Mouse (Mus musculus): Measurements from ENCODE around the gene Sv2a. TPM values are rescaled to one million over a fixed set of nuclear protein-coding genes. Genes with fewer than 3 reads are reported as not detected.
"Not testable (repeated sequence)": the region's sequence is repeated elsewhere in the genome, so short reads cannot be mapped to it uniquely, and the experiment has no call there.

Gene Sv2a
- total RNA-seq, 1 experiment: 7.2 TPM

GRCm38 (mm10) chr3:96219661-96220130, 38.7 kb downstream of the Sv2a start, which contains the start of the genes Bola1 and Hist2h2ab:
Gene Bola1, minus strand, starts transcription at chr3:96219709.
Gene Hist2h2ab, plus strand, starts transcription at chr3:96219865.
- Histone ChIP-seq H3K9ac (ENCODE audit: insufficient read depth, low read depth, low read length, poor library complexity, severe bottlenecking) (peak within 1 kb of the TSS; percentile 95), H3K4me1 (ENCODE audit: control insufficient read depth in 2 of 2, insufficient read depth in 2 of 2, low read length in 2 of 2, poor library complexity in 1 of 2) (peaks cover 0 to 3% of the 10 kb centered on the region in 2 experiments; a peak in 2 of 4 replicates), H3K9me3 (ENCODE audit: control insufficient read depth, insufficient read depth, low read depth, low read length) (no peaks in the 10 kb centered on the region), H3K36me3 (ENCODE audit: control insufficient read depth, insufficient read depth, low read length, poor library complexity, severe bottlenecking) (no peaks in the 10 kb centered on the region), H3K27ac (ENCODE audit: insufficient read depth, low read depth, low read length, poor library complexity, severe bottlenecking) (peak within 1 kb of the TSS; percentile 93), H3K4me3 (ENCODE audit: insufficient read depth in 1 of 2, low read depth in 1 of 2, low read length in 2 of 2, poor library complexity in 1 of 2, severe bottlenecking in 1 of 2) (peak within 1 kb of the TSS; percentile 75 to 77)
- 0 out of 2 replicates have a peak, but pooled peaks have one; percentile 7 for TF ChIP-seq HCFC1 (IDR thresholded peaks at IDR 0.05; ENCODE audit: borderline replicate concordance, insufficient read depth, low read length)
- TF ChIP-seq CHD2 (IDR thresholded peaks at IDR 0.05; ENCODE audit: low read depth, low read length): peak; percentile 3; the same call in 1 of the 2 replicates
- TF ChIP-seq MAFK (IDR thresholded peaks at IDR 0.05; ENCODE audit: insufficient read depth, low read depth, low read length): no peak
- TF ChIP-seq ZC3H11A (IDR thresholded peaks at IDR 0.05; ENCODE audit: borderline replicate concordance, low read depth, low read length): no peak
- TF ChIP-seq ZNF384 (IDR thresholded peaks at IDR 0.05; ENCODE audit: low read depth, low read length): no peak
- in situ Hi-C loops (cut with MboI; ENCODE audit: low sequenced_read_pairs in 2 of 2, unreplicated experiment in 2 of 2): no loop called here
- no peak for DNase-seq (ENCODE audit: low read depth, low spot score)

GRCm38 (mm10) chr3:96220131-96220764, 39.3 kb downstream of the Sv2a start:
- H3K4me1 ChIP-seq (ENCODE audit: control insufficient read depth in 2 of 2, insufficient read depth in 2 of 2, low read length in 2 of 2, poor library complexity in 1 of 2); in situ Hi-C loops (cut with MboI; ENCODE audit: low sequenced_read_pairs in 2 of 2, unreplicated experiment in 2 of 2); H3K9me3 ChIP-seq (ENCODE audit: control insufficient read depth, insufficient read depth, low read depth, low read length); DNase-seq (ENCODE audit: low read depth, low spot score); H3K36me3 ChIP-seq (ENCODE audit: control insufficient read depth, insufficient read depth, low read length, poor library complexity, severe bottlenecking): not testable (repeated sequence)
- peak overlapping the region; percentile 93 for H3K27ac ChIP-seq (ENCODE audit: insufficient read depth, low read depth, low read length, poor library complexity, severe bottlenecking)
- peak overlapping the region; percentile 95 for H3K9ac ChIP-seq (ENCODE audit: insufficient read depth, low read depth, low read length, poor library complexity, severe bottlenecking)
- peak overlapping the region; percentile 75 to 77 for H3K4me3 ChIP-seq (ENCODE audit: insufficient read depth in 1 of 2, low read depth in 1 of 2, low read length in 2 of 2, poor library complexity in 1 of 2, severe bottlenecking in 1 of 2)

GRCm38 (mm10) chr3:96220765-96221639, 40.1 kb downstream of the Sv2a start, which contains the start of the genes Hist2h2ac and Hist2h2be:
Gene Hist2h2ac, minus strand, starts transcription at chr3:96220880.
Gene Hist2h2be, plus strand, starts transcription at chr3:96221119.
- Histone ChIP-seq H3K27ac (ENCODE audit: insufficient read depth, low read depth, low read length, poor library complexity, severe bottlenecking) (peak within 1 kb of the TSS; percentile 93), H3K36me3 (ENCODE audit: control insufficient read depth, insufficient read depth, low read length, poor library complexity, severe bottlenecking) (no peaks in the 10 kb centered on the region), H3K9ac (ENCODE audit: insufficient read depth, low read depth, low read length, poor library complexity, severe bottlenecking) (peak within 1 kb of the TSS; percentile 95), H3K4me3 (ENCODE audit: insufficient read depth in 1 of 2, low read depth in 1 of 2, low read length in 2 of 2, poor library complexity in 1 of 2, severe bottlenecking in 1 of 2) (peak within 1 kb of the TSS; percentile 75 to 77), H3K4me1 (ENCODE audit: control insufficient read depth in 2 of 2, insufficient read depth in 2 of 2, low read length in 2 of 2, poor library complexity in 1 of 2) (peaks cover 0 to 7% of the 10 kb centered on the region in 2 experiments; a peak in 2 of 4 replicates), H3K9me3 (ENCODE audit: control insufficient read depth, insufficient read depth, low read depth, low read length) (no peaks in the 10 kb centered on the region)
- DNase-seq (ENCODE audit: low read depth, low spot score): peak; percentile 87
- in situ Hi-C loops (cut with MboI; ENCODE audit: low sequenced_read_pairs in 2 of 2, unreplicated experiment in 2 of 2): no loop called here
- TF ChIP-seq ZC3H11A (IDR thresholded peaks at IDR 0.05; ENCODE audit: borderline replicate concordance, low read depth, low read length): no peak
- TF ChIP-seq MAFK (IDR thresholded peaks at IDR 0.05; ENCODE audit: insufficient read depth, low read depth, low read length): no peak
- no peak for TF ChIP-seq HCFC1 (IDR thresholded peaks at IDR 0.05; ENCODE audit: borderline replicate concordance, insufficient read depth, low read length)
- no peak for TF ChIP-seq ZNF384 (IDR thresholded peaks at IDR 0.05; ENCODE audit: low read depth, low read length)
- no peak for TF ChIP-seq CHD2 (IDR thresholded peaks at IDR 0.05; ENCODE audit: low read depth, low read length)

- H3K27ac ChIP-seq (ENCODE audit: insufficient read depth, low read depth, low read length, poor library complexity, severe bottlenecking): peak overlapping the region; percentile 20; the same call in 1 of the 2 replicates
- DNase-seq (ENCODE audit: low read depth, low spot score): no peak
- in situ Hi-C loops (cut with MboI; ENCODE audit: low sequenced_read_pairs in 2 of 2, unreplicated experiment in 2 of 2): no loop called here
- no peaks in the 10 kb centered on the region for H3K36me3 ChIP-seq (ENCODE audit: control insufficient read depth, insufficient read depth, low read length, poor library complexity, severe bottlenecking)
- no peaks in the 10 kb centered on the region for H3K9me3 ChIP-seq (ENCODE audit: control insufficient read depth, insufficient read depth, low read depth, low read length)
- H3K4me1 ChIP-seq (ENCODE audit: control insufficient read depth in 2 of 2, insufficient read depth in 2 of 2, low read length in 2 of 2, poor library complexity in 1 of 2): peaks cover 0 to 7% of the 10 kb centered on the region in 2 experiments; a peak in 2 of 4 replicates
- TF ChIP-seq ZNF384 (IDR thresholded peaks at IDR 0.05; ENCODE audit: low read depth, low read length) (no peak), MAFK (IDR thresholded peaks at IDR 0.05; ENCODE audit: insufficient read depth, low read depth, low read length) (no peak), ZC3H11A (IDR thresholded peaks at IDR 0.05; ENCODE audit: borderline replicate concordance, low read depth, low read length) (no peak), CHD2 (IDR thresholded peaks at IDR 0.05; ENCODE audit: low read depth, low read length) (no peak), HCFC1 (IDR thresholded peaks at IDR 0.05; ENCODE audit: borderline replicate concordance, insufficient read depth, low read length) (no peak)
- H3K4me3 ChIP-seq (ENCODE audit: insufficient read depth in 1 of 2, low read depth in 1 of 2, low read length in 2 of 2, poor library complexity in 1 of 2, severe bottlenecking in 1 of 2): peak overlapping the region; percentile 55 to 75
- peak overlapping the region; percentile 61 for H3K9ac ChIP-seq (ENCODE audit: insufficient read depth, low read depth, low read length, poor library complexity, severe bottlenecking)
These were observed 40.7 kb downstream of the Sv2a start for GRCm38 (mm10) chr3:96221640-96222038.

Measured in ES-E14 (cell line).